Mouse (Mus musculus) MEL (cell line): ENCODE measurements around the gene 1700001C19Rik. TPM values are rescaled to one million over a fixed set of nuclear protein-coding genes. Genes with fewer than 3 reads are reported as not detected.

Experiments used
- DNase-seq: peaks from one replicate; pipeline ENCODE4 v3.0.0; 2011; ENCODE audit warnings: low read depth, low spot score
- H3K27ac ChIP-seq: 2 replicates; pipeline ENCODE4 v1.5.1; 2012; ENCODE audit warnings: low read depth, mild to moderate bottlenecking, control low read depth, low read length, moderate library complexity; ENCODE audit not compliant: control insufficient read depth
- H3K27me3 ChIP-seq, 2 experiments: fragments of 150-350 bp in 1 of 2; sonication (generic) in 1 of 2; 2 replicates each; pipeline ENCODE4 v1.6.1; 2012; ENCODE audit warnings: low read length in 2 of 2, mild to moderate bottlenecking in 2 of 2, improper control_type of control experiment in 1 of 2, moderate library complexity in 1 of 2; ENCODE audit not compliant: insufficient read depth in 2 of 2, control insufficient read depth in 1 of 2
- H3K36me3 ChIP-seq, 2 experiments: 2 replicates each; pipeline ENCODE4 v1.6.1; 2012 to 2014; ENCODE audit warnings: low read length in 2 of 2, improper control_type of control experiment in 1 of 2, inconsistent platforms in 1 of 2, mild to moderate bottlenecking in 1 of 2; ENCODE audit not compliant: insufficient read depth in 2 of 2, control insufficient read depth in 1 of 2
- H3K4me1 ChIP-seq, 2 experiments: fragments of 150-350 bp in 1 of 2; sonication (generic) in 1 of 2; 2 replicates each; pipeline ENCODE4 v1.6.1; 2012; ENCODE audit warnings: low read length in 2 of 2, improper control_type of control experiment in 1 of 2, mild to moderate bottlenecking in 1 of 2; ENCODE audit not compliant: insufficient read depth in 2 of 2, control insufficient read depth in 1 of 2
- H3K4me3 ChIP-seq, 2 experiments: fragments of 150-350 bp in 1 of 2; sonication (generic) in 1 of 2; 2 replicates each; pipeline ENCODE4 v1.5.1; 2012; ENCODE audit warnings: low read depth in 2 of 2, low read length in 2 of 2, mild to moderate bottlenecking in 2 of 2, moderate library complexity in 2 of 2, control low read depth in 1 of 2, improper control_type of control experiment in 1 of 2; ENCODE audit not compliant: control insufficient read depth in 1 of 2, insufficient read depth in 1 of 2
- H3K79me2 ChIP-seq: 2 replicates; pipeline ENCODE4 v1.6.1; 2012; ENCODE audit warnings: mild to moderate bottlenecking, low read length, moderate library complexity; ENCODE audit not compliant: control insufficient read depth, poor library complexity, insufficient read depth
- H3K9ac ChIP-seq: 2 replicates; pipeline ENCODE4 v1.6.1; 2012; ENCODE audit warnings: low read depth, mild to moderate bottlenecking, control low read depth, low read length, moderate library complexity; ENCODE audit not compliant: control insufficient read depth, poor library complexity, severe bottlenecking
- H3K9me3 ChIP-seq: fragments of 150-350 bp; sonication (generic); replicated peaks from 2 replicates; pipeline ENCODE4 v1.6.1; 2012; ENCODE audit warnings: mild to moderate bottlenecking, low read length, improper control_type of control experiment, moderate library complexity; ENCODE audit not compliant: insufficient read depth
- BHLHE40 ChIP-seq: IDR thresholded peaks from 2 replicates; pipeline ENCODE4 v1.6.1; 2012; ENCODE audit warnings: low read depth, mild to moderate bottlenecking, inconsistent platforms, low read length, improper control_type of control experiment, borderline replicate concordance
- CHD1 ChIP-seq: IDR thresholded peaks from 2 replicates; pipeline ENCODE4 v1.6.1; 2012; ENCODE audit warnings: low read depth, mild to moderate bottlenecking, inconsistent platforms, low read length, improper control_type of control experiment
- CHD2 ChIP-seq: IDR thresholded peaks from 2 replicates; pipeline ENCODE4 v1.6.1; 2011; ENCODE audit warnings: low read length, improper control_type of control experiment
- ELF1 ChIP-seq: IDR thresholded peaks from 2 replicates; pipeline ENCODE4 v1.6.1; 2014; ENCODE audit warnings: low read depth, mild to moderate bottlenecking, inconsistent platforms, low read length, improper control_type of control experiment, moderate library complexity
- MAX ChIP-seq: IDR thresholded peaks from 2 replicates; pipeline ENCODE4 v1.6.1; 2011; ENCODE audit warnings: low read length, improper control_type of control experiment
- MAZ ChIP-seq: IDR thresholded peaks from 2 replicates; pipeline ENCODE4 v1.6.1; 2012; ENCODE audit warnings: low read depth, mild to moderate bottlenecking, inconsistent platforms, low read length, improper control_type of control experiment
- MXI1 ChIP-seq: IDR thresholded peaks from 2 replicates; pipeline ENCODE4 v1.6.1; 2011; ENCODE audit warnings: mild to moderate bottlenecking, low read depth, low read length, improper control_type of control experiment
- MYB ChIP-seq: IDR thresholded peaks from 2 replicates; pipeline ENCODE4 v1.6.1; 2011; ENCODE audit warnings: mild to moderate bottlenecking, low read depth, low read length, improper control_type of control experiment
- MYC ChIP-seq: IDR thresholded peaks from 2 replicates; pipeline ENCODE4 v1.6.1; 2011; ENCODE audit warnings: low read depth, mild to moderate bottlenecking, low read length, improper control_type of control experiment, moderate library complexity
- NELFE ChIP-seq: IDR thresholded peaks from 2 replicates; pipeline ENCODE4 v1.6.1; 2011; ENCODE audit warnings: low read depth, low read length, improper control_type of control experiment
- POLR2A ChIP-seq, 2 experiments: IDR thresholded peaks; 2 replicates each; pipeline ENCODE4 v1.6.1; 2011 to 2012; ENCODE audit warnings: low read length in 2 of 2, mild to moderate bottlenecking in 2 of 2, control low read depth in 1 of 2, improper control_type of control experiment in 1 of 2, low read depth in 1 of 2, moderate library complexity in 1 of 2; ENCODE audit not compliant: control insufficient read depth in 1 of 2, insufficient read depth in 1 of 2, poor library complexity in 1 of 2
- POLR2AphosphoS5 ChIP-seq: IDR thresholded peaks from 2 replicates; pipeline ENCODE4 v1.6.1; 2012; ENCODE audit warnings: low read depth, borderline replicate concordance, mild to moderate bottlenecking, inconsistent platforms, low read length, moderate library complexity, mixed read lengths
- SIN3A ChIP-seq: IDR thresholded peaks from 2 replicates; pipeline ENCODE4 v1.6.1; 2012; ENCODE audit warnings: low read length, improper control_type of control experiment, inconsistent platforms
- TAL1 ChIP-seq: IDR thresholded peaks from 2 replicates; pipeline ENCODE4 v1.6.1; 2012; ENCODE audit warnings: mild to moderate bottlenecking, inconsistent platforms, low read length, moderate library complexity, mixed read lengths
- UBTF ChIP-seq: IDR thresholded peaks from 2 replicates; pipeline ENCODE4 v1.6.1; 2012; ENCODE audit warnings: low read depth, mild to moderate bottlenecking, inconsistent platforms, low read length, improper control_type of control experiment, moderate library complexity, borderline replicate concordance; ENCODE audit not compliant: insufficient read depth
- USF2 ChIP-seq, 2 experiments: IDR thresholded peaks; 2 replicates each; pipeline ENCODE4 v1.6.1; 2011 to 2012; ENCODE audit warnings: improper control_type of control experiment in 2 of 2, low read length in 2 of 2, borderline replicate concordance in 1 of 2, inconsistent platforms in 1 of 2, low read depth in 1 of 2, mild to moderate bottlenecking in 1 of 2; ENCODE audit not compliant: insufficient read depth in 1 of 2
- ZC3H11A ChIP-seq: IDR thresholded peaks from 2 replicates; pipeline ENCODE4 v1.6.1; 2012; ENCODE audit warnings: low read depth, mild to moderate bottlenecking, inconsistent platforms, low read length, improper control_type of control experiment
- ZMIZ1 ChIP-seq: IDR thresholded peaks from 2 replicates; pipeline ENCODE4 v1.6.1; 2012; ENCODE audit warnings: low read depth, mild to moderate bottlenecking, inconsistent platforms, low read length, improper control_type of control experiment, moderate library complexity
- polyA plus RNA-seq, 2 experiments: library from polyadenylated mRNA; stranded (reverse) in 1 of 2; unstranded in 1 of 2; fragments of >175 nt in 1 of 2; fragments of >200 nt in 1 of 2; gene quantifications; 2 replicates each; pipeline versions ENCODE4 v1.2.1 to v1.2.4; 2012; ENCODE audit warnings: low replicate concordance in 2 of 2, low read depth in 1 of 2; ENCODE audit not compliant: insufficient read length in 2 of 2, insufficient read depth in 1 of 2, missing spikeins in 1 of 2
- total RNA-seq: library from RNA; depleted of rRNA; stranded (reverse); fragments of 300-350 nt; gene quantifications from 2 replicates; pipeline ENCODE4 v1.2.3, GENCODE M21; 2012

The 1700001C19Rik gene
- total and polyA plus RNA-seq, 3 experiments, result not detected

DNA sequence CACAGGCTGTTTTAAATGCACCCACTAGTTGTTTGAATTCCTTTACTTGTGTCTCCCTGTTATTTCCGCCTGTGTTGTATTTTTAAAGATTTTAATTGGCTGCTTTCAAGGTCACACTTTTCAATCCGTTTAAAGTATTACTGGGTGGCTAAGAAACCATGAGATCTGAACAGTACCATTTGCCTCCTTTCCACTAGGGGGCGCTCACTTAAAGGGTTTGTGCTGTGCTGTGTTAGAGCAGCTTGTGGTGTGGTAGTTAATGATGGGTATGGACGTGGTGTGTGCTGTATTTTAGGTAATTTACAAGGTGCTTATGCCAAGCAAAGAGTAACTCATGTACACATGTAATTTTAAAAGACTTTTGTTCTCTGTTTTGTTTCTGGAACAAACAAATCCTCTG, 65.7 kb downstream of the 1700001C19Rik start (continued):
- TF ChIP-seq ZMIZ1 (no peak), MYC (peak; percentile 59; the same call in 1 of the 2 replicates), MYB (no peak), NELFE (no peak), MXI1 (no peak), BHLHE40 (no peak), USF2 (IDR thresholded peaks at IDR 0.05; ENCODE audit: borderline replicate concordance in 1 of 2, insufficient read depth in 1 of 2, low read depth in 1 of 2, low read length in 2 of 2) (no peak), POLR2AphosphoS5 (no peak), SIN3A (no peak), MAZ (no peak), UBTF (no peak), ELF1 (no peak), CHD1 (no peak), ZC3H11A (no peak)

DNA sequence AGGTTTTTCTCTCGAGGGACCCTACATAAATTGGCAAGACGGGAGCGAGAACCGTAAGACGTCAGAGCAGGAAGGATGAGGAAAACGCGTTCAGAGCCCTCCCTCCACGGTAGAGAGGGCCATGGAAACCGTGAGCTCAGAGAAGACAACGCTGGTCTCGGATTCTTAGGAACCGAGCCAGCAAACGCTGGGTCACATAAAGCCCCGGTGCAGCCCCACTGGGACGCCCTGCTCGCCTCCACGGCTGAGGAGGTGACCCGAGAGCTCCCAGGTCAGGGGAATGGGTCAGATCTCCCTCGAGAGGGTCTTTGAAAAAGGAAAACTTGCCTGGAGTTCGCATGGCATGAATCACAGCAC, 68.1 kb downstream of the 1700001C19Rik start:
- Histone ChIP-seq H3K4me1 (peaks cover 0 to 15% of the 10 kb centered on the region in 2 experiments; a peak in 1 of 4 replicates), H3K36me3 (peaks cover 3 to 14% of the 10 kb centered on the region in 2 experiments; a peak in 2 of 4 replicates), H3K79me2 (peaks cover 11% of the 10 kb centered on the region), H3K9me3 (no peaks in the 10 kb centered on the region), H3K27me3 (no peaks in the 10 kb centered on the region), H3K4me3 (peak overlapping the region; percentile 89 to 93), H3K9ac (peak overlapping the region; percentile 91), H3K27ac (peak overlapping the region; percentile 69)
- TF ChIP-seq MAX, result peak; percentile 6; the same call in 1 of the 2 replicates
- TF ChIP-seq TAL1, result no peak
- TF ChIP-seq ZMIZ1, result 0 out of 2 replicates have a peak, but pooled peaks have one; percentile 8
- 0 out of 2 replicates have a peak, but pooled peaks have one; percentile 22 for TF ChIP-seq MYC
- TF ChIP-seq CHD2, result no peak
- TF ChIP-seq POLR2A (IDR thresholded peaks at IDR 0.05; ENCODE audit: control insufficient read depth in 1 of 2, insufficient read depth in 1 of 2, low read depth in 1 of 2, low read length in 2 of 2, poor library complexity in 1 of 2), result peak; percentile 8 to 50; a peak in 2 of 4 replicates
- DNase-seq, result no peak
